Mouse (Mus musculus) erythroblast, embryonic 14.5 days (primary cell): ENCODE measurements around the gene Cyth4.

Experiments
- GATA1 ChIP-seq: IDR thresholded peaks from 2 replicates; pipeline ENCODE4 v1.6.1; 2012; ENCODE audit warnings: low read length, inconsistent platforms, mixed read lengths
- TAL1 ChIP-seq: IDR thresholded peaks from 3 replicates; pipeline ENCODE4 v1.6.1; 2012; ENCODE audit warnings: low read length, inconsistent platforms, mixed read lengths

- TF ChIP-seq GATA1 = no peak
- TF ChIP-seq TAL1 = no peak
These were observed 46.8 kb downstream of the Cyth4 start for GRCm38 (mm10) chr15:78643633-78644032.
